Mouse (Mus musculus): ENCODE data around the gene Kdf1. TPM values are rescaled to one million over a fixed set of nuclear protein-coding genes. Genes with fewer than 3 reads are reported as not detected.
"Not testable (repeated sequence)": the region's sequence is repeated elsewhere in the genome, so short reads cannot be mapped to it uniquely, and the experiment has no call there.

Gene Kdf1
- polyA plus RNA-seq, 1 experiment: not detected

DNA sequence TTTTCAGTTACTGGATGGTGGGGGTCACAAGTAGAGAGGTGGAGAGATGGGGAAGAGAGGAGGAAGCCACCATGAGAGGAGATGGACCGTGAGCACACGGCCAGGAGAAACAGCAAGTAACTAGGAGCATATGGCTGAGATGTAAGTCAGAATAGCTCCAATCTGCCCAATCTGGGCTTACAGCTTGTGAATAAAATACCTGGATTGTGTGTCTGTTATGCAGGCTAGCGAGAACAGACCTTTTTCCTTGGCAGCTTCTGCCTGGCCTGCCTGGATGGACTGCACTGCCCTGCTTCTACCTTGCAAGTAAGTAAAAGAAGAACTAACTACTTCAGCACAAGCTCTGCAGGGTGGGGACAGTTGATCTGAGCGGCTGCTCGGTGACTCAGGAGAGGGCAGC, 7.7 kb upstream of the Kdf1 start:
- TF ChIP-seq CTCF (IDR thresholded peaks at IDR 0.05; ENCODE audit: low read depth, low read length) (no peak), POLR2A (IDR thresholded peaks at IDR 0.05; ENCODE audit: borderline replicate concordance, low read depth, low read length) (no peak)
- Histone ChIP-seq H3K4me3 (ENCODE audit: insufficient read depth, low read length) (no peak overlapping the region), H3K4me1 (ENCODE audit: control insufficient read depth, insufficient read depth, low read length) (no peaks in the 10 kb centered on the region), H3K27ac (ENCODE audit: insufficient read depth, low read depth, low read length) (no peak overlapping the region)

DNA sequence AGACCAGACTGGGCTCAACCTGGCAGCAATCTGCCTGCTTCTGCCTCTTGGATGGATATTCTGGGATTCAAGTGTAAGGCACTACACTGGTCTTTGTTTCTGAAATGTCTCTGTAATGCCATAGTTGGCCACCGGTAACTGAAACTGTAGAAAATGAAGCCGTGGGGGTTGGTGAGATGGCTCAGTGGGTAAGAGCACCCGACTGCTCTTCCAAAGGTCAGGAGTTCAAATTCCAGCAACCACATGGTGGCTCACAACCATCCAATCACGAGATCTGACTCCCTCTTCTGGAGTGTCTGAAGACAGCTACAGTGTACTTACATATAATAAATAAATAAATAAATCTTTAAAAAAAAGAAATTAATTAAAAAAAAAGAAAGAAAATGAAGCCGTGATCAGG, 6.3 kb upstream of the Kdf1 start:
- not testable (repeated sequence) for H3K4me1 ChIP-seq (ENCODE audit: control insufficient read depth, insufficient read depth, low read length); H3K27ac ChIP-seq (ENCODE audit: insufficient read depth, low read depth, low read length); H3K4me3 ChIP-seq (ENCODE audit: insufficient read depth, low read length)

DNA sequence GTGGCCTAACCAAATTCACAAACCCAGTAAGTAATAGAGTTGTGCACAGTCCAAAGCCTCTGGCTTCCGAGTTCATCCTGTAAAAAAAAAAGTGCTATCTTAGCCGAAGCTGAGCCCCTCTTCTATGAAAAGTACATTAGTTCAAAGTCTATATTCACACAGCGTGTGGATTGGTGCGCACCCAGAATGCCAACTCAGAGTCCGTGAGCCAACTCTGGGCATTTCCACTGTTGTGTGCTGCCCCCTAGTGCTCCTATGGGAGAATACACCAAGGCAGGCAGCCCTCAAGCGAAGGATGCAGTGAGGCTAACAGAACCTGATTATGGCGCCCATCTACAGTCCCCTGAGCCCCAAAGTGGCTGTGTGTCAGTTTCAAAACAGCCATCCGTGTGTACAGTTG, 5.8 kb upstream of the Kdf1 start:
- Histone ChIP-seq H3K4me1 (ENCODE audit: control insufficient read depth, insufficient read depth, low read length) (no peaks in the 10 kb centered on the region), H3K27ac (ENCODE audit: insufficient read depth, low read depth, low read length) (no peak overlapping the region), H3K4me3 (ENCODE audit: insufficient read depth, low read length) (no peak overlapping the region)
- no peak for TF ChIP-seq POLR2A (IDR thresholded peaks at IDR 0.05; ENCODE audit: borderline replicate concordance, low read depth, low read length)
- TF ChIP-seq CTCF (IDR thresholded peaks at IDR 0.05; ENCODE audit: low read depth, low read length): peak; percentile 76

DNA sequence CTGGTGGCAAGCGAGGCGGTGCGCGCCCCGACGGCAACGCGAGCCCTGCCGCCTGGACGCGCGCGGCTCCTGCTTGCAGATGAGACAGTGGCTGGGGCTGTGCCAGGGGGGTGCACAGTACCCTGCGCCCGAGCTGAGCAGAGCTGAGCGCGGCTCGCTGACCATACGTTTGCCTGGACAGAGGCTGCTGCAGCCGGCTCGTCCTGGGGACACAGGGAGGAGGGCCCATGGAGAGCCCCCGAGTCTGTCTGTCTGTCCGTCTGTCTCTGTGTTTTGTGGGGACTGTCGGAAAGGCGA, 554 bp downstream of the Kdf1 start:
- Histone ChIP-seq H3K4me1 (ENCODE audit: control insufficient read depth, insufficient read depth, low read length) (no peaks in the 10 kb centered on the region), H3K27ac (ENCODE audit: insufficient read depth, low read depth, low read length) (no peak overlapping the region), H3K4me3 (ENCODE audit: insufficient read depth, low read length) (peak overlapping the region; percentile 44)
- TF ChIP-seq POLR2A (IDR thresholded peaks at IDR 0.05; ENCODE audit: borderline replicate concordance, low read depth, low read length) (no peak), CTCF (IDR thresholded peaks at IDR 0.05; ENCODE audit: low read depth, low read length) (no peak)

DNA sequence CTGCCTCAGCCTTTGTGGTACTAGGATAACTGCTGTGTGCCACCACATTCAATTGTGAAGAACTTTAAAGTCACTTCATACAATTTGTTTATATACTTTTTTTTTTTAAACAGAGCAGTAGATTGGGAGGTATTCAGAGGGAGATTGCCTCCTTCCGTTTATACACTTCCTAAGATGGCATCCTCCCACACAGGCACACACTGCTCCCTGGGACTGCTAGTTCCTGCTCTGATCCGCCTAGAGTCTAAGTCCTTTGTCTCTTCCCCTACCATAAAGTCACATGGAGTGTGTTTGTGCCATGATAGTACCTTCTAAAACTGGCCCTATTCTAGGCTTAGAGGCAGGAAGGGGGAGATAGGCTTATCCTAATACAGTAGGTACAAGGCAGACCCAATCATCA, 2.7 kb downstream of the Kdf1 start:
- no peak overlapping the region for H3K27ac ChIP-seq (ENCODE audit: insufficient read depth, low read depth, low read length)
- no peaks in the 10 kb centered on the region for H3K4me1 ChIP-seq (ENCODE audit: control insufficient read depth, insufficient read depth, low read length)
- TF ChIP-seq CTCF (IDR thresholded peaks at IDR 0.05; ENCODE audit: low read depth, low read length): no peak
- TF ChIP-seq POLR2A (IDR thresholded peaks at IDR 0.05; ENCODE audit: borderline replicate concordance, low read depth, low read length): no peak
- no peak overlapping the region for H3K4me3 ChIP-seq (ENCODE audit: insufficient read depth, low read length)

DNA sequence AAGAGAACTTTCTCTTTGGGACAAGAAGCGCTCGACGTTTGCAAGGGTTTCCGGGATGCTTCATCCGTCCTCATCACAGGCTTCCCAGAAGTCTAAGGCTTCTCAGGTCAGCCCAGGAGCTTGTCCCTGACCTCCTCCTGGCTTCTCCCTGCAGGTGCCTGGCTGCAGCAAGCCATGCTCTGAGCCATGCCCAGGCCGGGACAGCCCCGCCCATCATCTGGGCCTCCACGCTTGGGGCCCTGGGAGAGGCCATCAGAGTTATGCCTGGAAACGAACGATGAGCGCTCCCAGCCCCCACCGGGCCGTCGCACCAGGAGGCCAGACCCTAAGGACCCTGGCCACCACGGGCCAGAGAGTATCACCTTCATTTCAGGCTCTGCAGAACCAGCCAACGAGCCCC, 9.0 kb downstream of the Kdf1 start:
- Histone ChIP-seq H3K4me1 (ENCODE audit: control insufficient read depth, insufficient read depth, low read length) (no peaks in the 10 kb centered on the region), H3K4me3 (ENCODE audit: insufficient read depth, low read length) (no peak overlapping the region), H3K27ac (ENCODE audit: insufficient read depth, low read depth, low read length) (no peak overlapping the region)
- TF ChIP-seq CTCF (IDR thresholded peaks at IDR 0.05; ENCODE audit: low read depth, low read length) (no peak), POLR2A (IDR thresholded peaks at IDR 0.05; ENCODE audit: borderline replicate concordance, low read depth, low read length) (no peak)

DNA sequence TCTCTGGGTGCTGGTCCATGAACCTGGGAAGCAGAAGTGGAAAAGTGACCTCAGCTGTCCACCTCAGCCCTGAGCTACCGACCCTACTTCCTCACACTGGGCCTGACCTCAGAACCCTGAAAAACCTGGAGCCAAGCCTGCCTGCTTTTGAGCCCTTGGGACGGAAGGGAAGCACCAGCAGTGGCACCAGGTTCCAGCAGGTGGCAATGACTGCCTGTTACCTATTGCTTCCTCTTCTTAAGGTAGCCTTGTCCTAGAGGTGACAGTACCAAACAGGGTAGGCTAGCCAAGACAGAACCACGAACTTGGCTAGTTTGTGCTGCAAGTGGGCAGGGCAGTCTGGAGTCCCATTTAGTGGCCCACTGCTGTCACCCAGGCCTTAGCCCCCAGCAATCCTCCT, 14.0 kb downstream of the Kdf1 start:
- H3K27ac ChIP-seq (ENCODE audit: insufficient read depth, low read depth, low read length): no peak overlapping the region
- H3K4me1 ChIP-seq (ENCODE audit: control insufficient read depth, insufficient read depth, low read length): no peaks in the 10 kb centered on the region
- H3K4me3 ChIP-seq (ENCODE audit: insufficient read depth, low read length): no peak overlapping the region
- TF ChIP-seq POLR2A (IDR thresholded peaks at IDR 0.05; ENCODE audit: borderline replicate concordance, low read depth, low read length) (no peak), CTCF (IDR thresholded peaks at IDR 0.05; ENCODE audit: low read depth, low read length) (no peak)

DNA sequence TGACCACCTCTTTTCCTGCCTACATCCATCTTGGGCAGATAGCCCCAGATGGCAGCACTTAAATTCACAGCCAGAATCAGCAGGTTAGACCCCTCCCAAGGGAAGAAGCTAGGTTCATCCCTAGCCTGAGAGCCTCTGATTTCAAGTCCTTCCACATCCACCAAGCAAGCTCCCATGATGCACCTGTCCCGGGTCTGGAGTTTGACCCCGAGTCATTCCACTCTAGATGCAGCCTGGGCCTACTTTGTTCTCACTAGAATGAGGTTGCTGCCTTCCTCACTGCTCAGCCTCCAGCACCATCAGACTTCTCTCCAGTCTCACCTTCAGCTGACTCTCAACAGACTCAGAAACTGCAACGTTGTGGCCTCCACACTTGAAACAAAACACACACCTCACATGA, 17.3 kb downstream of the Kdf1 start:
- Histone ChIP-seq H3K27ac (ENCODE audit: insufficient read depth, low read depth, low read length) (no peak overlapping the region), H3K4me1 (ENCODE audit: control insufficient read depth, insufficient read depth, low read length) (peaks cover 8% of the 10 kb centered on the region), H3K4me3 (ENCODE audit: insufficient read depth, low read length) (no peak overlapping the region)
- TF ChIP-seq CTCF (IDR thresholded peaks at IDR 0.05; ENCODE audit: low read depth, low read length) (no peak), POLR2A (IDR thresholded peaks at IDR 0.05; ENCODE audit: borderline replicate concordance, low read depth, low read length) (no peak)

DNA sequence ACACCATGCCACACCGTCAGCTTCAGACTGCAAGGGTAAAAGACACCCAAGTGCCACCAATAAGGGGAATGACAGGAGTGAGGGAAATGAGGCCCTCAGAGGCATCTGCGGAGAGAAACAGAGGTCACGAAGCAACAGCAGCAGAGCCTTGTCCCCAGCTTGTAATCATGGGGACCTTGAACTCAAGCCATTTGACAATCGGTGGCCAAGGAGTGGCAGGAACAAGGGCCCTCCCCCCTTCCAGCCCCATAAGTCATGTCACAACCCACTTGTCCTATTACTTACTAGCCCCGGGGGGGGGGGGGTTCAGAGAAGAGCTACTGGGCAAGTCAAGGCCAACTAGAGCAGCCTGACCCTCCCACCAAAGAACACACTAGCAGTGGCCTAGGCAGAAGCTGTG, 17.9 kb downstream of the Kdf1 start:
- Histone ChIP-seq H3K27ac (ENCODE audit: insufficient read depth, low read depth, low read length) (no peak overlapping the region), H3K4me3 (ENCODE audit: insufficient read depth, low read length) (no peak overlapping the region), H3K4me1 (ENCODE audit: control insufficient read depth, insufficient read depth, low read length) (peaks cover 13% of the 10 kb centered on the region)
- TF ChIP-seq CTCF (IDR thresholded peaks at IDR 0.05; ENCODE audit: low read depth, low read length) (no peak), POLR2A (IDR thresholded peaks at IDR 0.05; ENCODE audit: borderline replicate concordance, low read depth, low read length) (no peak)

DNA sequence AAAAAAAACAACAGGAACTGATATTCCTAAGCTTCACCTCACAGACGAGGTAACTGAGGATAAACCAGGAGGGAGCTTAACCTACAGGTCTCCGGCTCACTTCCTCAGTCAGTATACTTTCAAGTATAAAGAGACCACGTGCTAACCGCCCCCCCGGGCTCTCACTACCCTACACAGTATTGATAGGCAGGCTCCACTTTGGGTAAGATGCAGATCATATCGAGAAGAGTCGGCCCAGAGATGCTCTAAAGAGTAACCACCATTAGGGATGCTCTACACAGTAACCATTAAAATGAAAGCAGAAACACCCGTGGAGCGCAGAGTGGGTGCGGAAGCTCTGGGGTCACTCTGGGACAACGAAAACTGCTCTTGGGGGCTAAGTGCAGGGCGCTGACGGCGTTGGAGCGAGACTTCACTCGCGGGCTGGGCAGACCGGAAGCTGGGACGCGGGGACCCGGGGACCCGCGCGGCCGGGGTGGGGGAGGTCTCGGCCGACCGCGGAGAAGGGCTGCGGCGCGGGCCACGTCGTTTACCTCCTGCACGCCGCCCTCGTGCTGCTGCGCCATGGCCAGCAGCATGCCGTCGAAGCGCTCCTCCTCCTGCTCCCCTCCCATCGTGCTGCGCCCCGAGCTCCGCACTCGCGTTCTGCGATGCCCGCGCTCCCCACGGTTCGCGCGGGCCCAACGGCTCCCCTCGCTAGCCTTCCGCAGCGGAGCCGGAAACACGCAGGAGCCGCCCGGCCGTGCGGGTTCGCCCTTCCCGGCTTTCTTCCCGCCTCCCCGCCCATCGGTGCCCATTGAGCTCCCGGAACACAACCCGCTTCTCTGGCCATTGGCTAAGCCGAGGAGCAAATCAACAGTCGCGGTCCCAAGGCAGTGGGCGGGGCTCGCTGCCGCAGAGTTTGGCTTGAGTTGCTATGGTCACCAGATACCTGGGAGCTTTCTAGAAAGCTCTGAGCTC, 26.8 kb downstream of the Kdf1 start, which contains the start of gene Nudc:
Gene Nudc, minus strand, starts transcription at position 725 of the 960 bp plus-strand sequence.
- H3K4me1 ChIP-seq (ENCODE audit: control insufficient read depth, insufficient read depth, low read length): peaks cover 24% of the 10 kb centered on the region
- H3K4me3 ChIP-seq (ENCODE audit: insufficient read depth, low read length): peak within 1 kb of the TSS; percentile 91
- no peak for TF ChIP-seq CTCF (IDR thresholded peaks at IDR 0.05; ENCODE audit: low read depth, low read length)
- TF ChIP-seq POLR2A (IDR thresholded peaks at IDR 0.05; ENCODE audit: borderline replicate concordance, low read depth, low read length): no peak
- H3K27ac ChIP-seq (ENCODE audit: insufficient read depth, low read depth, low read length): peak within 1 kb of the TSS; percentile 57
